Mouse (Mus musculus) gastrocnemius, postnatal 14 days (tissue): ENCODE measurements around the gene Ank3. TPM values are rescaled to one million over a fixed set of nuclear protein-coding genes. Genes with fewer than 3 reads are reported as not detected.

ENCODE experiments used
- DNase-seq: peaks from one replicate; pipeline ENCODE4 v3.0.0; 2021; ENCODE audit warnings: mixed read lengths
- intact Hi-C: fragments of 180-260 bp; cut with DNase I; formaldehyde crosslinking; loops from one replicate; pipeline ENCODE4 v1.15.1; 2025; ENCODE audit warnings: low total_unique reads
- total RNA-seq, 2 experiments: library from RNA; stranded (reverse); gene quantifications; 2 replicates each; pipeline ENCODE4 v1.2.3; 2021

The Ank3 gene
- total RNA-seq, 2 experiments from 2014 or later, result 78.4 to 112 TPM

DNA sequence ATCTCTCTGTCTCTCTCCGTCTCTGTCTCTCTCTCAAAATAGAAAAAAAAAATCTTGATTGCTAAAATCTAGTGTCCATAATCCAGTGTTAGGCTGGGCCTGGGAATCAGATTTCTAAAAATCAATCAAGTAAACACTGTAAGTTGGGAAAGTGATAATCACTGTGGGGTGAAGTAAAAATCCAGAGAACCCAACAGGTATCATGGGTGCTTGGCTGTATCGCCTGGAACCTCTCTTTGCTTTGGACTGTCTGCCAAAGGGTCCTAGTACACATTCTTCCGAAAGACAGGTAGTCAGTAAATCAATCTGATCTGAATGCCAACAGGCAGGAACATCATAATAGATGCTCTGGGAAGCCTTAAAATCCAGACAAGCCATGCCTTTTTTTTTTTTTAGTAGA, 186.7 kb downstream of the Ank3 start:
- no peak for DNase-seq
- intact Hi-C loops, result no loop called here

DNA sequence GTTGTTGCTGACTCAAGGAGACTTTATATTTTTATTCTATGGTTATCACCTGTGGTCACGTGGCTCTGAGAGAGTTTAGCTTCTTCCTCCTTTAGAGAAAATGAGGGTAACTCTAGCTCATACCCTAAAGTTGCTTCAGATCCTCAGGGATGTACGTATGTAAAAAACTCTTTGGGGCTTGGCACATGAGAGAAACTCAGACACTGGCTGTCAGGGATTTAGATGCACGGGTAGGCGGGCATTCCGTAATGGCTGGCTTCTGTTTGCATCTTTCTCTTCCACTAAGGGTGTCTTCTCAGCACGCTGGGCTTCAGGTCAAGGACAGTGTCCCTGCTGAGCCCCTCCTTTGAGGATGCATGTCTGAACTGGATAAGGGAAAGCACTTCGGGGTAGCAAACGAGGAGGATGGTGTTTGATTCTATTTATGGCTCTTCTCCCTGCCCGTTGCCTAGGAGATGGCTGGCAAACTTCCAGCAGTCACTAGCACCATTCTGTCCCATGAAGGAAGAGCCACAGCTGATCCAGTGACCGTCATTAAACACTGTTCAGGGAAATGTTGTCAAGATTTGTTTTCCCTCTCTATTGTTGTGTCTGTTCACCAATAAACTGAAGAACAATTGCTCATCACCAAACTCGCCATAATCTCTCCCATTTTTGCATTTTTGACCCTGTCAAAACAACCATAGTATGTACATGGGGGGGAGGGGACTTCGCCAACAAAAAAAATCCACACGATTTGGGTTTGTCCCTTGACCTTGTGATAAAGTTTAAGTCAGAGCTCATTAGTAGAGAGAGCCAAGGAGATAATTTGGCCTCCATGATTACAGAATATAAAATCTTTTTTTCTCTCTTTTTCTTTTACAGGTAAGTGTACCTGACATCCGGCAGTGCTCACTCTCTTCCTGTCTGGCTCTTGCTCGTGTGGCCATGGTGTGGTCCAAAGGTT, 195.9 kb downstream of the Ank3 start:
- peak; percentile 68 for DNase-seq
- intact Hi-C loops, result no loop called here

DNA sequence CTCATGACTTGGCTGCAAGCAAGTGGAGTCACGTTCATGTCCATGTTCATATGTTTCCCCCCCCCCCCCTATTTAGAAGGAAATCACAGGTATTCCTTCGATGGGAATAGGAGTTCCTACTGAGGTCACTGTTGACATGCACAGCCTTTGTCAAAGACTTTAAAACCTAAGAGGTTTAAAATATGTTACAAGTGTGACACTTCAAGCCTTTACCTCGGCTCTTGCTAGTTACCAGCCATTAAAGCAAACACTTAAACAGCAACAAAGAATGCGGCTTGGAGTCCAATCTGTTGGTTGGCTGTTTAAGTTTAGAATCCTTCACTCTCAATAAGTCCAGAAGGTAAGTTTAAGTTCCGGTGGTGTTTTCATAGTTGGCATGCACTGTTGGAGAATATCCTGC, 196.9 kb downstream of the Ank3 start:
- no peak for DNase-seq
- intact Hi-C loops, result no loop called here

DNA sequence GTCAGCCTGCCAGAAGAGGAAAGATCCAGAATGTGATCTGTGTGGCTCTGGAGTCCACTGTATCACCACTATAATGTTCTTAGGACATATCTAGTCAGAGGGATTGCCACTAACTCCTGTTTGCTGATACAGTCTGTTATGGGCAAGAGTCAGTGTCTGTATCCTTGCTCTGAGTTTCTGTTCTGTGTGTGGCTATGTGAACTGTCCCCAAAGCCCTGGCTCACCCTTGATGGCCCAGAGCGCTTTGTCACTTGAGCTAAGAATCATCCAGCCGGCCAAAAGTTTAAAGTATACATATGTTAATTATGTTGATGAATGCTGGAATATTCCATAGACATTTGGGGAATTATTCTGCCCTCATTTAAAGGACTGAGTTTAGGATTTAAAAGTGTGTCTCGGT, 202.9 kb downstream of the Ank3 start:
- no peak for DNase-seq
- intact Hi-C loops, result no loop called here

DNA sequence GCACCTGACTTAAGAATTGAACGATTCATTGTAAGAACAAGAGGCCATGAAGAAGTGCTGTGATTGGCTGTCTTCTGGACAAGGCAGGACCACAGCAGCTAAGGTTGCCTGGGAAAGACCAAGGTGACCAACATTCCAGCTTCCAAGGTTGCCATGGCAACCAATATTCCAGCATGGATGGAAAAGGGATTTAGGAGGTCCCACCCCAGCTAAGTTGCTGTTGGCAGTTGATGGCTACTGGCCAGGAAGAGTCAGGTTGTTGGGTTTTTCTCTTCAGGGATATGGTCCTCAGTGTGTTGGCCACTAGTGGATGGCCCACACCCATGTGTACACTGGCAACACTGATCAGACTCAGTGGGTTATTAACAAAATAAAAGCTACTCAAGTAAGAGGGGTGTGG, 204.1 kb downstream of the Ank3 start:
- intact Hi-C loops, result no loop called here
- DNase-seq, result no peak

DNA sequence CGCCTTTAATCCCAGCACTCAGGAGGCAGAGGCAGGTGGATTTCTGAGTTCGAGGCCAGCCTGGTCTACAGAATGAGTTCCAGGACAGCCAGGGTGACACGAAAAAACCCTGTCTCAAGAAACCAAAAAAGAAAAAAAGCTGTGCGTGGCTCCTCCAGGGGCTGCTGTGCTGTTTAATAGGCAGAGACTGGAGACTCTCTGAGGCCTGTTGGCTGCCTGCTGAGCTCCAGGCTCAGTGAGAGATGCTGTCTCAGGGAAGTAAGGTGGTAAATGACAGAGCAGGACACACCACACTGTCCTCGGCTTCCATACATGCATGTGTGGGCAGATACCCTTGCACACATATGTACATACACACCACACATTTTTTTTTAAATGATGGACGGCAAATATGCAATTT, 206.0 kb downstream of the Ank3 start:
- intact Hi-C loops, result no loop called here
- DNase-seq, result no peak

DNA sequence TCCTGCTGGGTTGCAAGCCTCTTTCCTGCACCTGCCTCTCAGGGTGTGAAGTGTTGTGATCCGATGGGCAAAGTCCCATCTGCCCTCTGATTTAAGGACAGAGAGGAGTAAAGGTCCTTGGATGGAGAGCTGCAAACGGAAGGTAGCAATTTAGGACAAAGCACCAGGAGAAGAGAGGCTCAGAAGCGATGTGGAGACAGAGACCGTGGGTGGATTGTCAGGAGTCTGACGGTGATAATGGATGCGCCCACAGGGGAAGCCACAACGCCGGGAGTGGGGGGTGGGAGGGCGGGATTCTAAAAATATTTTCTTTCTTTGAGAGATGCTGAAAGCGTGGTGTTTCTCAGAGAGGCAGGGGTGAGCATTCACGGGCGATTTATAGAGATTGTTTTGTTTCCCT, 206.6 kb downstream of the Ank3 start:
- no peak for DNase-seq
- intact Hi-C loops, result no loop called here

DNA sequence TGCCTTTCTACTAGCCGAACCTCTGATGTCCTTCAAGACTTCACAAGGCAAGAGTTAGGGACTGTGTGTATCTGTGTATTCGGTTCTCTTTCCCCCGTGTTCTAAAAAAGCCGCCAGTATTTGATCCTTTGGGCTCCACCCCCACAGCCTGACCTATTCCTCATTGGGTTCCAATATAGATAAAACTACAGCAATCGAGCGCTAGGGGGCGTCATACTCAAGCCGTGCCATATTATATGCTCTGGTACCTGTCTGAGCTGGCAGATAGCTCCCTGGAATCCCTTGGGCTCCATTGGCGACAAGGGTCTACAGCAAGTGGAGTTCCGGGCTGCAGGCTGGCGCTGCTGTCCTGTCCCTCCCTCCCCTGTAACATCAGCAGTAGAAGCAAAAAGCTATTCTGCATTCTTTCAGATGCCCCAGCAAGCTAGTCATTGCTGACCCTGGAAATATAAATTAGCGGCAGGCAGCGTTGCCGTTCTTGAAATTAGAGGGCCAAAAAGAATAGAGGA, 209.1 kb downstream of the Ank3 start:
- intact Hi-C loops, result no loop called here
- no peak for DNase-seq

DNA sequence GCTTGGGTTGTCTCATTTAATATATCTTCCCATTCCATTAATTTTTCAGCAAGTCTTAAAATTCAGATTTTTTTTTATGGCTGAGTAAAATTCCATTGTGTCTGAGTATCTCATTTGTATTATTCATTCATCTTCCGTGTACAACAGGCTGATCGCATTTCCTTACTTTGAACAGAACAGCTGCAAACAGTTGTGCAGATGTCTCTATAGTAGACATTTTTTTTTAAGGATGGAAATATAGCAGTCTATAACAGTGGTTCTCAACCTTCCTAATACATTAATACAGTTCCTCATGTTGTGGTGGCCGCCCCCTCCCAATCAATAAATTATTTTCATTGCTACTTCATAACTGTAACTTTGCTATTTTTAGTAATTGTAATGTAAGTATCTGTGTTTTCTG, 212.7 kb downstream of the Ank3 start:
- no peak for DNase-seq
- intact Hi-C loops, result no loop called here

DNA sequence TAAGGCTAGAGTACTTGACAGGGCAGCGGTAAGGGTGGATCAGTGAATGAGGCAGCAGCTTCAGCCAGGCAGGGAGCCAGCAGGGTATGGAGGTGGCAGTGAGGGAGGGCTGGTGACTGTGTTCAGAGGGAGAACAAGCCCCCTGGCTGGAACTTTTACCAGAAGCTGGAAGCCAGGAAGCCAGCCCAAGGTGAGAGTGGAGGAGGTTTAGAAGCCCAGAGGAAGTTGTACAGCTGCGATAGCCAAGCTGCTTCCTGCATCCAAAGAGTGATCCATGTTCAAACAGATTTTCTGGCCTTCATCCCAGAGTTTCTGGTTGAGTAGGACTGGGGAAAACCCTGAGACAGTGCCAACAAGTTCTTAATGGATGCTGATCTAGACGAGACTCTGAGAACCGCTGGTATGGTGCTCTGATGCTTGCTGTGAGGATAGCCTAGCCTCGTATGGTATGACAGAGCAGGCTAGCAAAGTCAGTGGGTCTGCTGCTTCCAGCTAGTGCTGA, 213.3 kb downstream of the Ank3 start:
- DNase-seq, result peak; percentile 23

DNA sequence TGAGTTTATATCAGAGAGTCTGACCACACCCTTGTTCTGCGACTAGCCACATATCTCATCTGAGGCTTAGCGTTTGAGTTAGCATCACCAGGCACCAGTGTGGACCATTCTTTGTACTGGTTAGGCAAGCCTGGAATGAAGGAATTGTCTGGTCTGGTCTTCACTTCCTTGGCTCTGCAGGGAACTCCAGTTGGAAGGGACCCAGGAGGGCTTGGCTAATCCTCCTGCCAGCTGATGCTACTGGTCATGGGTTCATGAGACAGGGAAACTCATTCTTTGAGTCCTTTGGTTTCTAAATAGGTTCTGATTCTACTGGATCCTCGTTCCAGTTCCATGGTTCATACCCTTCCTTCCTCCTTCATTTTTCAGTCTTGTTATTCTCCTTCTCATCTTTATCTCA, 218.4 kb downstream of the Ank3 start:
- peak; percentile 49 for DNase-seq

More for the DNA sequence above, 213.3 kb downstream of the Ank3 start:
- intact Hi-C loops, result no loop called here

DNA sequence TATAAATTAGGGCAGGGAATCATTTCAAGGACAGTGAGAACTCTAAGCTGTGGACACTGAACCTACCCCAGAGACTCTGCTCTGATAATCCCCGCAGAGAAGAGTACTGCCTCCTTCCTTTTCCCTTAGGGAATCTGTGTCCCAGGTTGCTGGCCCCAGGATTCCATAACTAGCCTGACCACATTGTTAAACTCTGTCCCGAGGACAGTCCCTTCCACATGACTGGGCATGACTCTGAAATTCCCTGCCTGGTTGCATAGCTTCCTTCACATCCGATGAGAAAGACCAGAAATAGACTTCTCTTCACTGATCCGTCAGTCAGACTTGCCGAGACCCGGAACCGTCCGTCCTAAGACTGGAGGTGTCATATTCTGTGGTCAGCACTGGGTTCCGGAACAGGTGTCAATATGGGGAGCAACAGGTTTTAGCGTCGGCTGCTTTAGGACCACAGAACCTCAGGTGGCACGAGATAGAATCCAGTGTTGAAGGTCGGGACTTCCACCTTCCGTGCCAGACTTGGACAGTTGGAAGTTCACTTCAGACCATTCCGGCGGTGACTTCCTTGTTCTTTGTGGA, 219.1 kb downstream of the Ank3 start:
- no peak for DNase-seq
- intact Hi-C loops, result no loop called here

More for the DNA sequence above, 218.4 kb downstream of the Ank3 start:
- intact Hi-C loops, result no loop called here

DNA sequence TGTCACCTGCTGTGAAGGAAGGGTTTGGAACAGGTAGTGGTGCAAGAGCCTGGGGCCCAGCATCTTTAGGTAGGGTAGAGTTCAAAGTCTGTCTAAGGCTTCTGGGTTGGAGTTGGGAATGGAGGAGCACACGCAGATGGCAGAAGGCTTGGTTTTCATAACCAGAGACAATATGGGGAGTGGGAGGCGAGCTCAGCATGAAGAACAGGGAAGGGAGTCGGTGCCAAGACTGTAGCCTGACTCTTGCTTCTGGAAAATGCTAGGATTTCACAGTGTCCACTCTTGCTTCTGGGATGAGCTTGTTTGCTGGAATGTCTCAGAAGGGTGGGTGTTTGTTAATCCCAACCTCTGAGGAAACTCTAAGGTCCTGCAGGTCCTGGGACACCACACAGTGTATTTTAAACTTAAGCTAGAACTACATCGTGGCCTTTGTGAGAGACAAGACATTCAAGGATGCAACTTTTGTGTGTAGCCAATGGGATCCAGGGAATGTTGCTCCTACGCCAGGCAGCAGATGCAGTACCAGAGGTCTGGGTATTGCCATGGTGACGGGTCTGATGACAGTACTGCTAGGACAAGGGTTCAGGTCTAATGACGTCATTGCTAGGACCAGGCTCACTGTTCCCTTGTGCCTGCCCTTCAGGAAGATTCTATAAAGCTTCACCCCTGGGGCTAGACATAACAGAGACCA, 222.3 kb downstream of the Ank3 start:
- intact Hi-C loops, result no loop called here
- no peak for DNase-seq

DNA sequence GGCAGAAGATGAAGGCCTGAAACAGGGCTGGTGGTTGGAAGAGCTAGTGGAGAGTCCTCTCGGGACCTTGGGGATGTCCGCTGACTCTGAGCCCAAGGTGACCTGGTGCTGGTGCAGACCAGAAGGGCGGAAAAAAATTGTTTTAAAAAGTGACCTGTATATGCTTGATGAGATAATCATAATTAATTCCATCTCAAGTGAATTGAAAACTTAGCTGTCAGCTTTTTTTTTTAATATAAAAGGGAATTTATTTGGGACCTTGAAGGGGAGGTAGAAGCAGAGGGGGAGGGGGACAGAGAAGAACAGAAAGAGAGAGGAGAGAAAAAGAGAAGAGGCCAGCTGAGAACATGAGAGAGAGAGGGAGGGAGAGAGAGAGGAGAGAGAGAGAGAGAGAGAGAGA, 229.2 kb downstream of the Ank3 start:
- intact Hi-C loops, result no loop called here
- no peak for DNase-seq

DNA sequence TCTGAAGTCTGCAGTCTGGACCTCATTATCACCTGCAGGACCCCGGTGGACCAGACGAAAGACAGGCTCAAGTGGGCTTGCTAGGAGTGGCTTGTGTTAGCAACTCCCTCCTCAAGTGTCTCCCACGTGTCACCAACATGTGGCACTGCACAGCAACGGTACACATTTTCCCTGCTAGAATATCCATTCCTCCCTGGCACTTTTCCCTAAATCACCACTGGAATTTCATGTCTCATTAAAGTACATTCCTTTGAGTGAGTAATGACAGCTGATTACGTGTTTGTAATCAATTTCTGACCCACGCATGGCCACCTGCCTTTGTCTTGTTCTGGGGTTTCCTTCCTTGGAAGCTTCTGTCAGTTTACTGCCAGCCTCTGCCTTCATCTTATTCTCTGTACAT, 230.2 kb downstream of the Ank3 start:
- intact Hi-C loops, result no loop called here
- no peak for DNase-seq

DNA sequence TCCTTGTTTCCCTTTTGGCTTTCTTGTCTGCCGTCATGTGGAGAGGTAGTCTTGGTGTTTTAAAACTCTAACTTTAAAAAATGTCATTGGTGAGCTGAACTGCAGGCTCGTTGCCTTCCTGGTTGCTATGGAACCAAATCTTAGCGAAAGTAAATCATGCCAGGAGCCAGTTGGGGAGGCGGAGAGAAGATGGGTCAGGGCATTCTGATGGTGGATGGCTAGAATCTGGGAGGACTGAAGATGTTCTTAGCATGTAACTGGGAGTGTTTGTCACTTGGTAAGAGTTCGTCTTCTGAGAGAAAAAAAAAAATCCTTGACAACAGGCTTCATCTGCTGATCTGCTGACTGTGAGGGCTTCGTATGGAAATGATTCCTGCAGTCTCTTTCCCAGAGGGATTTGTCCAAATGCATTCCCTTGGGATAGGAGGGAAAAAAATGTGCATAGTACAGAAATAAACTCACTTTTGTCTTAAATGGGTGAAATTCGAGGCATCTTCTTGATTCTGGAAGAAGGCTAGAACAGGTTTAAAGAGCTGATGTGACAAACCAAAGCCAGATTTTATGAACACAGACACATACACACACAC, 232.3 kb downstream of the Ank3 start:
- DNase-seq, result no peak
- intact Hi-C loops, result no loop called here

DNA sequence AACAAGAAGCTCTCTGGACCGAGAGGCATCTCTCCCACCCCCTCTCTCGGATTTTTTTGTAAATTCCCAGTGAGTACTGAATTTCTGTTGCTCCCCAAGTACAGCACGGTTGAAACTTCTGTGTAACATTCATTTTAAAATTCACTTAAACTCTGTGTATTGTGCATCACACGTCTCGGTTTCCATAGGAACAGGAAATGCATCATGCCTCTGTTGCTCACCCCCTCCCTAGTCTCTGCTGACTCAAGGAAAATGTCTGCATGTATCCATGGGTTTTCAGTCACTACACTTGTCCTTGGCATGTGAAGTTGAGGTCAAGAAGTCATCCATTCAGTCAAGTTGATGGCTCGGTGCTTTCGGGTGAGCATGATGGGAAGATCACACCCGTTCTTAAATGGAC, 234.3 kb downstream of the Ank3 start:
- intact Hi-C loops, result no loop called here
- no peak for DNase-seq

DNA sequence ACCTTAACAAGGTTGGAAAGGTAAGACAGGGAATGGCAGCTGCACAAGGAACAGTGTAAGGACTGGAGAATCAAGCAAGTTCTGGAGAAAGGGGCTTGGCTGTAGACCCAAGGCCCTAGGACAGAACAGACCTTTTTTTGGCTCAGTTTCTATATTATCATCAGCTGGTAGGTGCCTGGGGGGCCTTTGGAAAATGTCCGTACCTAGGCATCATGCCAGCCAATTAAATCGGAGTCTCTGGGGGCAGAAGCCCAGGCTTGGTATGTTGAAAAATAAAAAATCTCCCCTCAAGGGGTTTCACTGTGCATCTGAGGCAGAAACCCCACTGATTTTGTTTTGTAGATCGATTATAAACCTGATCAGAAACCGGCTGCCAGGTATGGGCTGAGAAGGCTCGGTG, 236.3 kb downstream of the Ank3 start:
- no peak for DNase-seq
- intact Hi-C loops, result no loop called here

DNA sequence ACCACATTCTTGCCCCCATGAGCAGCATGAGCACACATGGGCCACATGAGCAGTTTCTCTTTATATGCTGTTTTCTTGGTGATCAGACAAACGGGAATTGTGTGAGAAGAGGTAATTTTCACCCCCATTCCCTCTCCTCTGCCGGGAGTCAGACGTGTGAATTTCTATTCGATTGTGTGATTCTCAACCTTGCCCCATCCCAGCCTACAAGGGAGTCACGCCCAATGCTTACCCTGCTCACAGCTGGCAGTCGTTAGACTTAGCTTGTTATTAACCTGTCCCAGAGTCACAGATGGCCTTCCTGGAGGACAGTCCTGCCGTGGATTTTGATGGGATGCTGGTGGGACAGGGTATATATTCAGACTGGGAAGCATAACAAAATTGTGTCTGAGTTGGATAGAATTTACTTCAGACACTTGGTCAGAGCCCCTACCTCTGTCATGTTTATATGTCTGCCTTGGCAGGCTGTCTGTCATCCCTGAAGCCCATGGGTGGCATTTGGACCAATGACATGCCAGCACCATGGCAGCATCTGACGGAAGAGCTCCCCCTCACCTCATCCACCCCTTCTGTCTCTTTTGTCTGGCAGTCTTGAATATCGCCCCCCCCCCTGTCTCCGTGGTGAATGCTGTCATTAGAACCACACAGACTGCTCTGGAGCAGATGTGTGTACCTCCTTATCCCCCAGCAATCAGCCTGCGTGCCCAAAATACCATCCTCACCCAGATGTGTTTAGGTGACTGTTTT, 237.5 kb downstream of the Ank3 start:
- DNase-seq, result no peak
- intact Hi-C loops, result no loop called here
